Mouse (Mus musculus): Measurements from ENCODE around the gene Plxna4.
A peak's percentile ranks its signal among the peaks of the same experiment; 100 is the strongest.

Plxna4 gene

GRCm38 (mm10) chr6:32348996-32349395 lies 239.0 kb downstream of the Plxna4 start:
- no peak for DNase-seq (ENCODE audit: extremely low read depth, low read depth)

- no peak for DNase-seq (ENCODE audit: extremely low read depth, low read depth)
Measured at GRCm38 (mm10) chr6:32348126-32348525, 239.9 kb downstream of the Plxna4 start.

- DNase-seq (ENCODE audit: extremely low read depth, low read depth), result no peak
Measured at GRCm38 (mm10) chr6:32346015-32346414, 242.0 kb downstream of the Plxna4 start.

DNA sequence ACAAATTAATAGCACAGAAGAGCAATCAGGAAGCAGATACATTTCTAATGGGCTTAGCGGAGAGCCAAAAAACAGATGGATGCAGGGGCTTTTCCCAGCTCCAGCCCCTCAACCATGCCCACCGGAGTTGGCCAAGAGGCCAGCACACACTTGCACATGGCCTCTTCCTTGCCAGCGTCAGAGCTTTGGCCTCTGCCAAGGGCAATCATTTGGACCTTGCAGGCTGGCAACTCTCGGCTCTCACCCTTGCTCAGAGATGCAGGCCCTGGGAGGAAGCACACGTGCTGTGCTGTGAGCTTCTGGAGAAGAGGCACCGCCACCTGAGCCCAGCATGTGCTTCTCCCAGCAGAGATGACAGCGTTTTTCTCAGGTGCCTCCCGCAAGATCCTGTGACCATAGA lies 245.3 kb downstream of the Plxna4 start:
- no peak for DNase-seq (ENCODE audit: extremely low read depth, low read depth)

DNA sequence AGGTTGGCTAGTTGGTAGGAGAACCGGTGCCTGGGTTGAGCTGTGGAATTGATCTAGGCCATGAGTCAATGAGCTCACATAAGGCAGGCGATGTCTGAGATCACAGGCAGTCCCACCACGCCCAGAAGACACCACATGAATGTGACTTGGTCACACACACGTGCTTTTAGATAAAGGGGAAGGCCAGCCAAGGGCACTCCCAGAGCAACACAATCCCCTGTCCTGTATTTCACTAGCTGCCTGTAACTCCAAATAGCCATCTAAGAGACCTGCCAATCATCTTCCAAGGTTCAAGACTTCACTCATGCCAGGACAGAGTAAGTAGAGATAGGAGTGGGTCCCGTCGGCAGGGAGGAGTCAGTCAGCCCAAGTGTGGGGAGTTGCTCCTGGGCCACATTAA lies 245.7 kb downstream of the Plxna4 start:
- DNase-seq (ENCODE audit: extremely low read depth, low read depth), result no peak

GRCm38 (mm10) chr6:32338416-32338943 lies 249.5 kb downstream of the Plxna4 start:
- no peak for DNase-seq (ENCODE audit: extremely low read depth, low read depth)

DNA sequence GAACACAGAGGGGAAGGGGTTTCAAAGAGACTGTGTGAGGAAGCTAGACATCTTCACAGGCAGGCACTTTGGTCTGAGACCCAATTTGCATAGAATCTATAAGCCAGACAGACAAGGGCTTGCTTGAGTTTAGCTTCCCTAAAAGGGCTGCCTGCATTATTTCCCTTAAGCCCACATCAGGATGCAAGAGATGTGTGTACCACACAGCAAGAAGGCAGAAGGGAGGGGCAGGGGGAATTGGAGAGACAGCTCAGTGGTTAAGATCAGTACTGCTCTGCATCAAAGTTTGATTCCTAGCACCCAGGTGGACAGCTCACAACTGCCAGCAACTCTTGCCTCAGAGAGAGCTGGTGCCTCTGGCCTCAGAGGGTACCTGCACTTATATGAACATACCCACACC lies 256.7 kb downstream of the Plxna4 start:
- no peak for DNase-seq (ENCODE audit: extremely low read depth, low read depth)

DNA sequence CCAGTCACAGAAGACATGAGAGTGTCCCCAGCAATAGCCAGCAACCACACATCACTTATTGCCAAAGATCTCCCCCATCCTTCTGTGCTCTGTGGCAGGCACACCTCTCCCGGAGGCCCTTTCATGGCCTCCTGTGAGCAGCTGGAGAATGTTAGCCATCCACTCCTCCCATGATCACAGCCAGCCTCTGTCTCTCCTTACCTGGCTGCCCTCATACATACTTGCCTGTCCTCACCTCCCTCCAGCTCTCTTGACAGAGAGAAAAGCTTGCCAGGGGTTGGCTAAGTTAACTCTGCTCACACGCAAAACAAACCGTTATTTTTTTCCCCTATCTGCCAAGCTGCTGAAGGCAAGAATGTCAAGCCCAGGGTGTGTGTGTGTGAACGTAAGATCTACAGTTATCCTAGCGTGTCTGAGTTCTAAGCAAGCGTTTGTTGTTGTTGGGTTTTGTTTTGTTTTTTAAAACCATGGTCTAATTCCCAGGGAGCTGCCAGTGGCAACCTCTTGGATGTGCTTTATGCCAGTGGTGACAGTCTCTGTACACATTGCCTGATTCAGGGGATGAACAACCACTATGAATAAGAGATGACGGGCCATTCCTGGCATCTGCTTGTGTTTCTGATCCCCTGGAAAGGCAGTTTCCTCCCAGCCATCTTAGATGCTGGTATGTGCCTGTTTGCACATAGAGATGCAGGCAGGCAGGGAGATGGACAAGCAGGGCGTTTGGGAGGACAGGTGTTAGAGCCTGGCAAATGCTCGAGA lies 257.8 kb downstream of the Plxna4 start:
- DNase-seq (ENCODE audit: extremely low read depth, low read depth), result no peak

- DNase-seq (ENCODE audit: extremely low read depth, low read depth), result peak; percentile 6
Measured at GRCm38 (mm10) chr6:32328028-32328427, 260.0 kb downstream of the Plxna4 start.

DNA sequence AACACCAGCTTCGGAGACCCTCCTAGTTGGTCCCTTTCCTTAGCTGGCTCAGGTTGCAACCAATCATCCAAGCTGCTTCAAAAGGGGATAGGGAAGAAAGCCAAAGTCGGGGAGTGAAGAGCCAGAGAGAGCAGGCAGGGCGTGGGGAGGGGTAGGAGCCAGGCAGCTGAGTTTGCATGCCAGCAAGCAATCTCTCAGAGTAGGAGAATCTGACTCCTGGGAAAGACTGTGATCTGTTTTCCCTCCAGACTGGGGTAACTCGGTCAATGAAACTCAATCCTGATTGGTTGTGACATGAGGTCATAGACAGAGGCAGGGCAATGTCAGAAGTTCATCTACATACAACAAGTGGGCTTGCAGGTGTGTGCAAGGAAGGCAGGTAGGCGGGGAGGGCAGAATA lies 260.8 kb downstream of the Plxna4 start:
- no peak for DNase-seq (ENCODE audit: extremely low read depth, low read depth)

DNA sequence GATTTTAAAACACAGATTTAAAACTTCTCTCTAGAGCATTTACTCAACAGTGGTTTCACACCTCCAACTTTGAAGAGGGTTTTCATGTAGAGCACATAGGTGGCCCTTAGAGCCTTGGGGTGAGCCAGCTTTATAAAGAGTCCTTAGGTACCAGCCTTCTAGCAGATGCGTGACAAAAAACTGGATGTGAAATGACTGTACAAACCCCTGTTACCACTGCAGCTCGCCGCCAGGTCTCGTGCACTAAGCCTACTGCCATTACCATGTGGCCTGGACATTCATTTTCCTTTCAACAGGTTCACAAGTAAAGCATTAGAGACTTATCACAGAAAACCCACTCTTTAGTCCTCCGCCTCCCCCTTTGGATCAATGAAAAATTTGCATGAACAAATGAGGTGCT lies 261.6 kb downstream of the Plxna4 start:
- DNase-seq (ENCODE audit: extremely low read depth, low read depth), result no peak

DNA sequence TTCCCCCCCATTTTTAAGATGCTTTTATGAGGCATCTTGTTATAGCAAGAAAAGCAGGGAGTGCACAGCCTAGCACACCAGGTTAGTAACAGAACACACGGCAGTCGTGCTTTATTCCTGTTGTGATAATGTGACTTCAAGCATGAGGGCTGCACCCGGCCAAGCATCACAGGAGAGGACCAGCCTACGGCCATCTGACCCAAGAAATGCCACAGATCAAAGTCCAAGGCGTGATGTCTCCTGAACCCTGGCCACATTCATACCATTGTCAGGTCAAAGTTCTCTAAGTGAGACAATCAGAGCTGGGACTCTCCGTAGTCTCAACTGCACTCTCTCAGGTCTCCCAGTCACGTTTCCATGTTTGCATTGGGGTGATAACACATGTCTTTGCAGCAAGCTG lies 262.1 kb downstream of the Plxna4 start:
- no peak for DNase-seq (ENCODE audit: extremely low read depth, low read depth)

DNA sequence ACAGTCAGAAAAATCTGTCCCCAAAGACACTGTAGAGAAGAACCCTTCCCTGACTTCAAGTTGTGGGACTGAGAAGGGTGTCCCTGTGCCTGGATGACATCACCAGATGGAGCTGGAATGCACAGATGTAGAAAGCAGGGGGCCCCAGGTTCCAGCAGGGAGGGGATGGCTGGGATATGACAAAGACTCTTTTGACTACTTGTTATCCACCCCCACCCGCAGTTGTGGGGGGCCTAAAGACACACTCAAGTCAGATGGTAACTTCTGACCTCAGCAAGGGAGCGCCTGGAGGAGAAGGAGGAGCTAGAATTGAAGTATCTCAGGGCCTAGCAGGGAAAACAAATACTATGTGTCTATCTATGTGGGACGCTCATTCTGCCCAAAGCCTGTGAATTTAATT lies 266.8 kb downstream of the Plxna4 start:
- no peak for DNase-seq (ENCODE audit: extremely low read depth, low read depth)

- DNase-seq (ENCODE audit: extremely low read depth, low read depth), result no peak
Measured at GRCm38 (mm10) chr6:32320254-32320653, 267.7 kb downstream of the Plxna4 start.

DNA sequence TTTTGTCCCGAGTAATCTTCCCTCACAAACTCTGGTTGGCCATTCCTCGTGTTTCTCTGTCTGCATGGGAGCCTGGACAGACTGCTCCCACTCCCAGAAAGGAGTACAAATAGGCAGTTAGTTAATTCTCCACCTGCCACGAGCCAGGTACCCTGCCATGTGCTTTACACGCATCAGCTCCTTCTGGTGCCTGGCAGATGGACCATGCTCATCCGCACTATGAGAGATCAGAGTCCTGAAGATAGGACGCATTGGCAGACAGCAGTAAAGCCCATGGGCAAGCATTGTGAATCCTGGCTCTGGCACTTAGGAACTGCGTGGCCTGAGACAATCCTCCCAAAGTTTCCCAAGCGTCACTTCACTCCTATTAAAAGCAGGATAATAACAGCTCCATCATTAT lies 270.5 kb downstream of the Plxna4 start:
- no peak for DNase-seq (ENCODE audit: extremely low read depth, low read depth)

DNA sequence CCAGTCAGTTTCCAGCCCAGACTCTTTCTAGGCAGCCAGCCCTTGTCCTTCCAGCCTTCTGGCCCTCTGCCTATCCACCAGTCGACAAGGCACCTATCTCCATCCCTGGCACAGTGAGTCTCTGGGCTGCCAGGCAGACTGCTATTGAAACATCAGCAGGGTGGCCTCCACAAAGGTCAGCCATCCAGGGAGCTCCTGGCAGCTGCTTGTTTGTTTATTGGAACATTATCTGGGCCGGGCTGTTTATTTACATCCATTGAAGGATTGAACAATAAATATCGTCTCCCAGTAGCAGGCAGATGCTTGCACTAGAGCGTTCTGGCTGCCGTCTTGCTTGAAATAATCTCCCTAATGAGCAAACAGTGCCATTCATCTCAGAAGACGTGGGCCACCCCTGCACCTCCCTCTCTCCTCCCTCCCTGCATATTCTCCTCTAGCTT lies 273.0 kb downstream of the Plxna4 start:
- DNase-seq (ENCODE audit: extremely low read depth, low read depth), result no peak

- DNase-seq (ENCODE audit: extremely low read depth, low read depth), result no peak
Measured at GRCm38 (mm10) chr6:32309147-32309546, 278.8 kb downstream of the Plxna4 start.

DNA sequence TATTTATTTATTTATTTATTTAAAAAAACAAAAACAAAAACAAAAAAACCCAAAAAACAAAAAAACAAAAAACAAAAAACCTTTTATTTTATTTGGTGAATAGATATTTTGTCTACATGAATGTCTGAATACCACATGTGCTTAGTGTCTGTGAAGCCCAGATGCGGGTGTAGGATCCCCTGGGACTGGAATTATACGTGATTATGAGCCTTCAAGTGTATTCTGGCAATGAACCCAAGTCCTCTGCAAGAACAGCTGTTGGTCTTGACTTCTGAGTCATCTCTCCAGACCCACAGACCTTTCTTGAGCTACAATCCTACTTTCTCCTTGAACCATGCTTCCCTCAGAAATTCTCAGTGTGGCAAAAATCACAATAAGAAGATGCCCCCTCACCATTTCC lies 287.4 kb downstream of the Plxna4 start:
- DNase-seq (ENCODE audit: extremely low read depth, low read depth), result no peak

- no peak for DNase-seq (ENCODE audit: extremely low read depth, low read depth)
Measured at GRCm38 (mm10) chr6:32281457-32281856, 306.5 kb downstream of the Plxna4 start.

DNA sequence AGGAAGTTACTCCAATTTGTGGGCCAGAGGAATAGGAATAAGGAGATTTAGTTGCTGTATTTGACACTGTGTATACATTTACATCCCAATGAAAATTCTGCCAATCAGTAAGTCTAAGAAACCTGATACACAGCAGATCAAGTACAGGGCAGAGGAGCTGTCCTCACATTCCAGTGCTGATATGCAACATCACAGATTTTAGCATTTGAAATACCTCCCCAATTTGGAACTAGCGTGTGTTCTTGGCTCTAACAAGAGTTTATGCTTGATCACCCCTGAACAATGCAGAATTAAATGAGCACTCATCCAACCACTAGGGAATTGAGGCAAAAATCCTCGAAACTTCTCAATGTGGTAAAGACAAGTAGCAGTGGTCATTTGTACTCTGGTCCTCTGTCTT lies 307.3 kb downstream of the Plxna4 start:
- DNase-seq (ENCODE audit: extremely low read depth, low read depth), result no peak

GRCm38 (mm10) chr6:32271463-32271862 lies 316.5 kb downstream of the Plxna4 start:
- DNase-seq (ENCODE audit: extremely low read depth, low read depth), result no peak

DNA sequence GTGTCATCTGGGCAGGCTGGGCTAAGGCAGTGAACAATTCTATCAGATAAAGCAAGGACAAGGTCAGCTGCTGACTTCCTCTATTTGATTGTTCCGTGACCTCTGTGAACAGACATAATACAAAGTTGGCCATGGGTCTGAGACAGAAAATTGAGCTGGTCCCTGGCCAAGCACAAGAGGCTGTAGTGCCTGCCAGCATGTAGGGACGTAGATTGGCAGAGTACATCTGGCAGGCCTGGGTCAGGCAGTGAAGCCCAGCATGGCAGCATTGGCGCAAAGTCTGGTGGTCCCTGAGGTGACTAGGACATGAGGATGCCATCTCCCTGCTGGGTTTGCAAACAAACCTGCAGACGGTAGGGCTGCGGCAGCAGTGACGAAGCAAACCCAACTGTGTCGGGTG lies 321.9 kb downstream of the Plxna4 start:
- no peak for DNase-seq (ENCODE audit: extremely low read depth, low read depth)

DNA sequence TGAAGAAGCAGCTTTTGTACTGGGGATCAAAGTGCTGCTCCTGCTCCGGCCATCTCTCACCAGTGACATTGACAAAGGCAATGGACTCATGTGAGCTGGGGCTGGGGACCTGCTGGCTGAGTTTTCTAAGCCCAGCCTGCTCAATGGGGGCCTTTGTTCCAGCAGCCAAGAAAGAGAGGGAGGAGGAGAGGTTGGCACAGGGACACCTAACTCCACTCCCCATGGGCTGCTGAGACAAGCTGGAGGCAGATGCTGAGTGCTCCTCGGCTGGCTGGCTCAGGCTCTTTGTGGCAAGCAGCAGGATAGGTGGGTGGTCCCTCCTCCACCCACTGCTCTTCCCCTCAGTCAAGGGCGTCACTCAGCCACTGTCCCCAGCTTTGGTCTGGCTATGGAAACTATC lies 326.7 kb downstream of the Plxna4 start:
- DNase-seq (ENCODE audit: extremely low read depth, low read depth), result no peak
